Mouse (Mus musculus) E14TG2a.4 (cell line): ENCODE measurements at regions not wholly inside any gene's neighbourhood (a gene's known extent, or its start where the extent isn't known, plus 50 kb on each side); places are given as distances from the start of the nearest gene placed in this dataset.

Experiments
- CTCF ChIP-seq: conservative IDR thresholded peaks from 2 replicates; pipeline ENCODE4 v1.5.1; 2014; ENCODE audit warnings: low read length
- NANOG ChIP-seq: IDR thresholded peaks from 2 replicates; pipeline ENCODE4 v1.6.1; 2014; ENCODE audit warnings: borderline replicate concordance, low read length, mixed read lengths

DNA sequence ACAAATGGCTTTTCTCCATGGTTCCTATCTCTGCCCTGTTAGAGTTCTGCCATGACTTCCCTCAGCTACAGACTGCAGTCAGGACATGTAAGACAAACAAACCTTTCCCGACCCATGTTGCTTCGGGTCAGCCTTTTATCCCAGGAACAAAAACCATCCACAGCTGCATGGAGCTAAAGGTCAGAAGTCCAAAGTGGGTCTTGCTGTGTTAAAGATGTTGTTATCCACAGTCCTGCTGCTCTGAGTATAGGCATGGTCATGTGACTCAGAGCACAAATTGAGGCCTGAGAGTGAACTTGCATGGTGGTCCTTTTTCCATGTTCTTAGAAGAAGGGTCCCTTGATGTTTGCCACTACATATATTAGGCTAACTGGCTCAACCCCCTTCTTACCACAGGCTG, 296.5 kb upstream of the Cdh4 start:
- TF ChIP-seq CTCF = no peak
- TF ChIP-seq NANOG = no peak
